Comparison of ENCODE assay signal across 10 mouse cellular contexts in genomic region chr2:180117485-180118194, GRCm38 (mm10). TPM values are rescaled to one million over a fixed set of nuclear protein-coding genes. Genes with fewer than 3 reads are reported as not detected.
A peak's percentile ranks its signal among the peaks of the same experiment; 100 is the strongest.
DNase-seq lines count a peak whose midpoint lies in the region; ATAC-seq and TF ChIP-seq lines count a peak whose summit lies in the region.
"Had no signal": no experiment of that assay in that cellular context is flagged by ENCODE, and none has a peak within 500 bp of the region (broad histone marks: within the 10 kb centered on the region; RNA-seq: fewer than 3 reads in every experiment).

No protein-coding gene starts in this region.

- no peak for TF ChIP-seq POLR2A in heart, adult 2 months (IDR thresholded peaks at IDR 0.05; ENCODE audit: insufficient read depth, low read depth, low read length)

- no peak overlapping the region for H3K27ac ChIP-seq in heart, adult 2 months
- H3K27ac ChIP-seq in embryonic facial prominence, embryonic 11.5 days (replicated peaks; ENCODE audit: low read depth, low read length), result no peak overlapping the region; the same call in 1 of the 2 replicates
- peak overlapping the region; percentile 95 for H3K27ac ChIP-seq in hindbrain, embryonic 11.5 days (ENCODE audit: low read depth, low read length)
- H3K27ac ChIP-seq in liver, embryonic 14.5 days, result no peak overlapping the region
- peak overlapping the region; percentile 83 for H3K27ac ChIP-seq in neural tube, embryonic 15.5 days (replicated peaks)

- no peak for TF ChIP-seq EP300 in heart, adult 2 months (IDR thresholded peaks at IDR 0.05; ENCODE audit: insufficient read depth, low read depth, low read length)
- TF ChIP-seq EP300 in liver, embryonic 14.5 days (IDR thresholded peaks at IDR 0.05; ENCODE audit: low read depth), result no peak

- peaks cover 20% of the 10 kb centered on the region for H3K4me1 ChIP-seq in heart, adult 2 months (ENCODE audit: control insufficient read depth, insufficient read depth, low read length)
- peaks cover 3% of the 10 kb centered on the region for H3K4me1 ChIP-seq in embryonic facial prominence, embryonic 11.5 days (ENCODE audit: control insufficient read depth, insufficient read depth, low read length)
- peaks cover 21% of the 10 kb centered on the region for H3K4me1 ChIP-seq in hindbrain, embryonic 11.5 days (replicated peaks; ENCODE audit: control insufficient read depth, insufficient read depth, low read length)
- H3K4me1 ChIP-seq in liver, embryonic 14.5 days (replicated peaks; ENCODE audit: control insufficient read depth in 2 of 2, insufficient read depth in 2 of 2, low read length in 1 of 2), result peaks cover 11% of the 10 kb centered on the region in 2 experiments
- H3K4me1 ChIP-seq in neural tube, embryonic 15.5 days, result peaks cover 54% of the 10 kb centered on the region

- WGBS in heart, adult 2 months, result 39% methylated on average over 13 of the region's 13 CpGs
- WGBS in embryonic facial prominence, embryonic 11.5 days, result 9% methylated on average over 13 of the region's 13 CpGs
- 6% methylated on average over 13 of the region's 13 CpGs for WGBS in hindbrain, embryonic 11.5 days
- 20% methylated on average over 13 of the region's 13 CpGs for WGBS in liver, embryonic 14.5 days (ENCODE audit: insufficient replicate concordance)
- WGBS in neural tube, embryonic 15.5 days, result 8% methylated on average over 13 of the region's 13 CpGs

- peak; percentile 31 to 37 for DNase-seq in heart, adult 2 months
- no peak for DNase-seq in heart, postnatal 36 days
- DNase-seq in Muller cell, postnatal 12 days (ENCODE audit: inconsistent ontology term), result peak; percentile 34
- peak; percentile 70 for DNase-seq in embryonic facial prominence, embryonic 11.5 days (ENCODE audit: low spot score)
- peak; percentile 87 for DNase-seq in hindbrain, embryonic 11.5 days (ENCODE audit: low spot score)
- no peak for DNase-seq in liver, embryonic 14.5 days (ENCODE audit: low read depth in 3 of 3, low spot score in 3 of 3)

- TF ChIP-seq CTCF in heart, adult 2 months (IDR thresholded peaks at IDR 0.05), result no peak
- no peak for TF ChIP-seq CTCF in liver, embryonic 14.5 days (IDR thresholded peaks at IDR 0.05; ENCODE audit: low read depth)

- intact Hi-C loops in heart, adult 2 months (cut with DNase I), result loop anchor here (2.0 to 5.0 kb wide), 4 partner anchors 45 to 145 kb away; partner anchors contain the start of genes Adrm1 and Mtg2
- intact Hi-C loops in heart, postnatal 36 days (cut with DNase I), result loop anchor here (2.0 to 5.0 kb wide), 3 partner anchors 47 to 140 kb away; partner anchors contain the start of genes Mtg2, Rps21 and Taf4

- H3K27me3 ChIP-seq in heart, adult 2 months (ENCODE audit: control insufficient read depth, insufficient read depth, low read length), result no peaks in the 10 kb centered on the region
- no peaks in the 10 kb centered on the region for H3K27me3 ChIP-seq in embryonic facial prominence, embryonic 11.5 days (ENCODE audit: control insufficient read depth, insufficient read depth, low read length)
- no peaks in the 10 kb centered on the region for H3K27me3 ChIP-seq in hindbrain, embryonic 11.5 days (ENCODE audit: control insufficient read depth, insufficient read depth, low read length)
- H3K27me3 ChIP-seq in liver, embryonic 14.5 days (ENCODE audit: control insufficient read depth, insufficient read depth, low read length), result peaks cover 3% of the 10 kb centered on the region; the same call in 1 of the 2 replicates
- H3K27me3 ChIP-seq in neural tube, embryonic 15.5 days (replicated peaks), result no peaks in the 10 kb centered on the region
- H3K27me3 ChIP-seq: Patski had no signal

- peak overlapping the region; percentile 2; the same call in 1 of the 2 replicates for H3K4me2 ChIP-seq in embryonic facial prominence, embryonic 11.5 days (ENCODE audit: low read depth, low read length)
- peak overlapping the region; percentile 50 for H3K4me2 ChIP-seq in hindbrain, embryonic 11.5 days (replicated peaks; ENCODE audit: low read depth, low read length)
- H3K4me2 ChIP-seq in liver, embryonic 14.5 days (ENCODE audit: low read depth), result peak overlapping the region; percentile 98; the same call in 1 of the 2 replicates
- peak overlapping the region; percentile 95 for H3K4me2 ChIP-seq in neural tube, embryonic 15.5 days

- peak; percentile 22; the same call in 1 of the 2 replicates for ATAC-seq in embryonic facial prominence, embryonic 11.5 days (replicated peaks; ENCODE audit: insufficient number of reproducible peaks, low FRiP score, low TSS enrichment, low read depth)
- peak; percentile 66 for ATAC-seq in hindbrain, embryonic 11.5 days (ENCODE audit: low FRiP score)
- ATAC-seq in liver, embryonic 14.5 days (ENCODE audit: insufficient read depth), result no peak
- no peak; the same call in 1 of the 2 replicates for ATAC-seq in neural tube, embryonic 15.5 days (ENCODE audit: low FRiP score)
- ATAC-seq in erythroid progenitor cell, adult 5-6 weeks (replicated peaks; ENCODE audit: low FRiP score, poor library complexity, severe bottlenecking), result no peak

- no peak overlapping the region for H3K9ac ChIP-seq in heart, adult 2 months (ENCODE audit: low read depth, low read length)
- no peak overlapping the region; the same call in 1 of the 2 replicates for H3K9ac ChIP-seq in embryonic facial prominence, embryonic 11.5 days (replicated peaks; ENCODE audit: low read length)
- peak overlapping the region; percentile 16 for H3K9ac ChIP-seq in hindbrain, embryonic 11.5 days (ENCODE audit: low read depth, low read length)
- H3K9ac ChIP-seq in liver, embryonic 14.5 days (replicated peaks), result no peak overlapping the region
- H3K9ac ChIP-seq in neural tube, embryonic 15.5 days (replicated peaks), result no peak overlapping the region

- no peaks in the 10 kb centered on the region for H3K36me3 ChIP-seq in heart, adult 2 months (ENCODE audit: control insufficient read depth, insufficient read depth, low read length)
- H3K36me3 ChIP-seq in embryonic facial prominence, embryonic 11.5 days (replicated peaks; ENCODE audit: control insufficient read depth, insufficient read depth, low read depth, low read length), result no peaks in the 10 kb centered on the region
- no peaks in the 10 kb centered on the region for H3K36me3 ChIP-seq in hindbrain, embryonic 11.5 days (ENCODE audit: control insufficient read depth, insufficient read depth, low read length)
- H3K36me3 ChIP-seq in liver, embryonic 14.5 days (replicated peaks; ENCODE audit: control insufficient read depth, insufficient read depth, low read depth), result no peaks in the 10 kb centered on the region
- H3K36me3 ChIP-seq in neural tube, embryonic 15.5 days, result no peaks in the 10 kb centered on the region

- H3K9me3 ChIP-seq in embryonic facial prominence, embryonic 11.5 days (replicated peaks; ENCODE audit: control insufficient read depth, low read length), result no peaks in the 10 kb centered on the region
- no peaks in the 10 kb centered on the region for H3K9me3 ChIP-seq in hindbrain, embryonic 11.5 days (ENCODE audit: control insufficient read depth, low read length)
- H3K9me3 ChIP-seq in liver, embryonic 14.5 days (ENCODE audit: control insufficient read depth, low read length), result no peaks in the 10 kb centered on the region
- no peaks in the 10 kb centered on the region for H3K9me3 ChIP-seq in neural tube, embryonic 15.5 days (replicated peaks)

- 0 out of 2 replicates have a peak, but pooled peaks cover 2% of the 10 kb centered on the region for H3K79me2 ChIP-seq in heart, adult 2 months (replicated peaks; ENCODE audit: control insufficient read depth, insufficient read depth, low read length)

- no peak overlapping the region for H3K4me3 ChIP-seq in heart, adult 2 months
- no peak overlapping the region for H3K4me3 ChIP-seq in embryonic facial prominence, embryonic 11.5 days (ENCODE audit: low read depth, low read length)
- H3K4me3 ChIP-seq in hindbrain, embryonic 11.5 days (ENCODE audit: low read depth, low read length), result peak overlapping the region; percentile 10
- no peak overlapping the region for H3K4me3 ChIP-seq in liver, embryonic 14.5 days (ENCODE audit: insufficient read depth in 1 of 2, low read depth in 2 of 2, low read length in 2 of 2)
- no peak overlapping the region for H3K4me3 ChIP-seq in neural tube, embryonic 15.5 days (replicated peaks)

RNA-seq across cellular contexts. Expression of gene Osbpl2, which starts 1.5 kb away (rescaled TPM):
- 10 to 100 TPM; 31.8 to 36.4 TPM for total RNA-seq in heart, adult 2 months (2021)
- 27.6 and 38.5 TPM in 2 replicates for polyA plus RNA-seq in heart, adult 2 months (2012; rRNA removed)
- 10 to 100 TPM; 36.0 to 36.2 TPM for total RNA-seq in heart, postnatal 36 days (2021)
- polyA plus RNA-seq in embryonic facial prominence, embryonic 11.5 days (2014; fragmentation: Nextera tagmentation; extraction: Ambion mirVana), result 31.5 and 33.0 TPM in 2 replicates
- 42.1 and 42.2 TPM in 2 replicates for polyA plus RNA-seq in hindbrain, embryonic 11.5 days (2014; fragmentation: Nextera tagmentation; extraction: Ambion mirVana)
- 3.3 and 4.4 TPM in 2 replicates for polyA plus RNA-seq in liver, embryonic 14.5 days (2012; rRNA removed)
- polyA plus RNA-seq in liver, embryonic 14.5 days (2014; fragmentation: Nextera tagmentation; extraction: Ambion mirVana), result 7.9 and 8.4 TPM in 2 replicates
- polyA plus RNA-seq in neural tube, embryonic 15.5 days (2015; fragmentation: Nextera tagmentation; extraction: Ambion mirVana), result 63.8 and 71.8 TPM in 2 replicates
- 7.6 and 10.1 TPM in 2 replicates for total RNA-seq in erythroid progenitor cell, adult 5-6 weeks (2015; ENCODE audit: low replicate concordance)
- 14.4 and 16.3 TPM in 2 replicates for total RNA-seq in erythroid progenitor cell, adult 5-6 weeks (2017; ENCODE audit: low replicate concordance)

RNA-seq across cellular contexts. Expression of gene Hrh3, which starts 13.4 kb away (rescaled TPM):
- under 1 TPM in 1 of 2 experiments, not detected in 1; 0.21 TPM for total RNA-seq in heart, adult 2 months (2021)
- polyA plus RNA-seq in heart, adult 2 months (2012; rRNA removed), result 0.06 TPM in 1 of 2 replicates, not detected in the other
- under 1 TPM in 1 of 2 experiments, not detected in 1; 0.19 TPM for total RNA-seq in heart, postnatal 36 days (2021)
- polyA plus RNA-seq in embryonic facial prominence, embryonic 11.5 days (2014; fragmentation: Nextera tagmentation; extraction: Ambion mirVana), result 0.41 and 0.52 TPM in 2 replicates
- 2.6 and 2.7 TPM in 2 replicates for polyA plus RNA-seq in hindbrain, embryonic 11.5 days (2014; fragmentation: Nextera tagmentation; extraction: Ambion mirVana)
- polyA plus RNA-seq in liver, embryonic 14.5 days (2012; rRNA removed), result 0.02 TPM in 1 of 2 replicates, not detected in the other
- polyA plus RNA-seq in liver, embryonic 14.5 days (2014; fragmentation: Nextera tagmentation; extraction: Ambion mirVana), result not detected in 2 replicates
- polyA plus RNA-seq in neural tube, embryonic 15.5 days (2015; fragmentation: Nextera tagmentation; extraction: Ambion mirVana), result 1.3 and 1.9 TPM in 2 replicates
- total RNA-seq in erythroid progenitor cell, adult 5-6 weeks (2015; ENCODE audit: low replicate concordance), result not detected in 2 replicates
- not detected in 2 replicates for total RNA-seq in erythroid progenitor cell, adult 5-6 weeks (2017; ENCODE audit: low replicate concordance)
- total RNA-seq: hematopoietic stem cell, adult 5-6 weeks had no signal

RNA-seq across cellular contexts. Expression of gene Mtg2, which starts 47.3 kb away (rescaled TPM):
- 10 to 100 TPM; 27.1 to 30.8 TPM for total RNA-seq in heart, adult 2 months (2021)
- 23.2 and 32.0 TPM in 2 replicates for polyA plus RNA-seq in heart, adult 2 months (2012; rRNA removed)
- total RNA-seq in heart, postnatal 36 days (2021), result 10 to 100 TPM; 27.1 to 30.0 TPM
- polyA plus RNA-seq in embryonic facial prominence, embryonic 11.5 days (2014; fragmentation: Nextera tagmentation; extraction: Ambion mirVana), result 25.5 and 28.1 TPM in 2 replicates
- polyA plus RNA-seq in hindbrain, embryonic 11.5 days (2014; fragmentation: Nextera tagmentation; extraction: Ambion mirVana), result 26.3 and 31.5 TPM in 2 replicates
- polyA plus RNA-seq in liver, embryonic 14.5 days (2012; rRNA removed), result 7.7 and 8.5 TPM in 2 replicates
- polyA plus RNA-seq in liver, embryonic 14.5 days (2014; fragmentation: Nextera tagmentation; extraction: Ambion mirVana), result 9.9 and 10.7 TPM in 2 replicates
- 35.1 and 37.6 TPM in 2 replicates for polyA plus RNA-seq in neural tube, embryonic 15.5 days (2015; fragmentation: Nextera tagmentation; extraction: Ambion mirVana)
- 1.3 TPM in 1 of 2 replicates, not detected in the other for total RNA-seq in erythroid progenitor cell, adult 5-6 weeks (2015; ENCODE audit: low replicate concordance)
- total RNA-seq in erythroid progenitor cell, adult 5-6 weeks (2017; ENCODE audit: low replicate concordance), result 2.6 and 4.9 TPM in 2 replicates

RNA-seq across cellular contexts. Expression of gene Adrm1, which starts 53.6 kb away (rescaled TPM):
- total RNA-seq in heart, adult 2 months (2021), result 10 to 100 TPM; 79.2 to 89.0 TPM
- 56.6 and 76.0 TPM in 2 replicates for polyA plus RNA-seq in heart, adult 2 months (2012; rRNA removed)
- 10 to 100 TPM; 86.6 to 89.7 TPM for total RNA-seq in heart, postnatal 36 days (2021)
- 157 and 169 TPM in 2 replicates for polyA plus RNA-seq in embryonic facial prominence, embryonic 11.5 days (2014; fragmentation: Nextera tagmentation; extraction: Ambion mirVana)
- 174 and 183 TPM in 2 replicates for polyA plus RNA-seq in hindbrain, embryonic 11.5 days (2014; fragmentation: Nextera tagmentation; extraction: Ambion mirVana)
- 51.7 and 53.3 TPM in 2 replicates for polyA plus RNA-seq in liver, embryonic 14.5 days (2012; rRNA removed)
- 77.8 and 80.5 TPM in 2 replicates for polyA plus RNA-seq in liver, embryonic 14.5 days (2014; fragmentation: Nextera tagmentation; extraction: Ambion mirVana)
- 196 and 203 TPM in 2 replicates for polyA plus RNA-seq in neural tube, embryonic 15.5 days (2015; fragmentation: Nextera tagmentation; extraction: Ambion mirVana)
- total RNA-seq in erythroid progenitor cell, adult 5-6 weeks (2015; ENCODE audit: low replicate concordance), result 47.6 and 66.7 TPM in 2 replicates
- total RNA-seq in erythroid progenitor cell, adult 5-6 weeks (2017; ENCODE audit: low replicate concordance), result 24.1 and 32.6 TPM in 2 replicates

Comparison
In these comparisons a context has a peak if more than half of its experiments do, and no peak if none do; other contexts are left out.
1. DNase-seq: peak in heart, adult 2 months (2 of 2), Muller cell, postnatal 12 days (single experiment), embryonic facial prominence, embryonic 11.5 days (single experiment) and hindbrain, embryonic 11.5 days (single experiment); none in heart, postnatal 36 days (0 of 2) and liver, embryonic 14.5 days (0 of 3).
2. H3K27ac ChIP-seq: peak in hindbrain, embryonic 11.5 days (single experiment) and neural tube, embryonic 15.5 days (single experiment); none in heart, adult 2 months (single experiment), embryonic facial prominence, embryonic 11.5 days (single experiment) and liver, embryonic 14.5 days (single experiment).
3. ATAC-seq: peak in embryonic facial prominence, embryonic 11.5 days (single experiment) and hindbrain, embryonic 11.5 days (single experiment); none in liver, embryonic 14.5 days (single experiment), neural tube, embryonic 15.5 days (single experiment) and erythroid progenitor cell, adult 5-6 weeks (single experiment).
4. H3K4me2 ChIP-seq: peak in every context shown above with its lines; median percentile 98 in liver, embryonic 14.5 days; 95 in neural tube, embryonic 15.5 days; 50 in hindbrain, embryonic 11.5 days; 2 in embryonic facial prominence, embryonic 11.5 days.